Comparison of ENCODE assay signal across 23 mouse cellular contexts in genomic region chr16:24955054-24955453, GRCm38 (mm10).
"Had no signal": no experiment of that assay in that cellular context is flagged by ENCODE, and none has a peak within 500 bp of the region (broad histone marks: within the 10 kb centered on the region; RNA-seq: fewer than 3 reads in every experiment).

No protein-coding gene starts in this region.

- H3K4me3 ChIP-seq: layer of hippocampus, adult 2 months; left cerebral cortex, adult 2 months; limb, embryonic 12.5 days; limb, embryonic 15.5 days; midbrain, embryonic 12.5 days; midbrain, embryonic 15.5 days; neural tube, embryonic 12.5 days; neural tube, embryonic 15.5 days had no signal

- H3K4me1 ChIP-seq: limb, embryonic 12.5 days; midbrain, embryonic 15.5 days had no signal

- H3K27ac ChIP-seq: layer of hippocampus, adult 2 months; left cerebral cortex, adult 2 months; limb, embryonic 12.5 days; limb, embryonic 15.5 days; liver, embryonic 14.5 days; macrophage; midbrain, embryonic 12.5 days; midbrain, embryonic 15.5 days; neural tube, embryonic 12.5 days; neural tube, embryonic 15.5 days; stomach, postnatal 0 days had no signal

- DNase-seq: kidney, adult 9 months; kidney, postnatal 14 days; kidney, postnatal 4 days; layer of hippocampus, postnatal 36 days; liver, postnatal 0 days; lung, embryonic 14.5 days; right cerebral cortex, adult 18-20 months; right cerebral cortex, postnatal 14 days; right cerebral cortex, postnatal 4 days; thymus, postnatal 36 days had no signal

- ATAC-seq: liver, postnatal 0 days; lung, postnatal 0 days; midbrain, embryonic 15.5 days had no signal

- H3K4me2 ChIP-seq: limb, embryonic 12.5 days; limb, embryonic 15.5 days; liver, embryonic 11.5 days; lung, embryonic 14.5 days; midbrain, embryonic 12.5 days; midbrain, embryonic 15.5 days; neural tube, embryonic 12.5 days; neural tube, embryonic 15.5 days had no signal

- H3K27me3 ChIP-seq: limb, embryonic 12.5 days; limb, embryonic 15.5 days; midbrain, embryonic 12.5 days; midbrain, embryonic 15.5 days; neural tube, embryonic 12.5 days; neural tube, embryonic 15.5 days had no signal

- H3K9me3 ChIP-seq: midbrain, embryonic 15.5 days had no signal

- H3K36me3 ChIP-seq: limb, embryonic 15.5 days; midbrain, embryonic 12.5 days; midbrain, embryonic 15.5 days; neural tube, embryonic 12.5 days; neural tube, embryonic 15.5 days had no signal

- H3K9ac ChIP-seq: limb, embryonic 12.5 days; limb, embryonic 15.5 days; liver, embryonic 14.5 days; liver, postnatal 0 days; lung, embryonic 14.5 days; midbrain, embryonic 12.5 days; midbrain, embryonic 15.5 days; neural tube, embryonic 12.5 days; neural tube, embryonic 15.5 days had no signal
